Mouse (Mus musculus): ENCODE data around the gene Srp68. TPM values are rescaled to one million over a fixed set of nuclear protein-coding genes. Genes with fewer than 3 reads are reported as not detected.
A peak's percentile ranks its signal among the peaks of the same experiment; 100 is the strongest.

Srp68 gene
- polyA plus RNA-seq, 1 experiment from 2014 or later, result 80.5 TPM

- Histone ChIP-seq H3K36me3 (replicated peaks; ENCODE audit: control insufficient read depth, insufficient read depth, low read depth, low read length) (no peaks in the 10 kb centered on the region), H3K4me2 (ENCODE audit: low read depth, low read length) (no peak overlapping the region), H3K4me3 (ENCODE audit: low read depth, low read length) (no peak overlapping the region), H3K4me1 (ENCODE audit: control insufficient read depth, insufficient read depth, low read length) (0 out of 2 replicates have a peak, but pooled peaks cover 2% of the 10 kb centered on the region), H3K27ac (replicated peaks; ENCODE audit: low read depth, low read length) (no peak overlapping the region), H3K27me3 (ENCODE audit: control insufficient read depth, insufficient read depth, low read length) (peaks cover 2% of the 10 kb centered on the region; the same call in 1 of the 2 replicates), H3K9ac (replicated peaks; ENCODE audit: low read length) (0 out of 2 replicates have a peak overlapping the region, but pooled peaks have one; percentile 9), H3K9me3 (replicated peaks; ENCODE audit: control insufficient read depth, low read length) (no peaks in the 10 kb centered on the region)
- WGBS, result 28% methylated on average over 17 of the region's 17 CpGs
- ATAC-seq (replicated peaks; ENCODE audit: insufficient number of reproducible peaks, low FRiP score, low TSS enrichment, low read depth) (no peak), DNase-seq (ENCODE audit: low spot score) (no peak)
Measured at GRCm38 (mm10) chr11:116232427-116232826, 41.6 kb downstream of the Srp68 start.

GRCm38 (mm10) chr11:116228699-116229098 is 45.3 kb downstream of the Srp68 start:
- H3K27me3 ChIP-seq (ENCODE audit: control insufficient read depth, insufficient read depth, low read length), result peaks cover 6% of the 10 kb centered on the region; the same call in 1 of the 2 replicates

GRCm38 (mm10) chr11:116226414-116226813 is 47.6 kb downstream of the Srp68 start:
- no peak overlapping the region for H3K4me3 ChIP-seq (ENCODE audit: low read depth, low read length)
- no peak overlapping the region for H3K27ac ChIP-seq (replicated peaks; ENCODE audit: low read depth, low read length)
- WGBS, result 0% methylated on average over 2 of the region's 2 CpGs
- H3K4me2 ChIP-seq (ENCODE audit: low read depth, low read length), result no peak overlapping the region
- DNase-seq (ENCODE audit: low spot score) (peak; percentile 87), ATAC-seq (replicated peaks; ENCODE audit: insufficient number of reproducible peaks, low FRiP score, low TSS enrichment, low read depth) (no peak)
- H3K9me3 ChIP-seq (replicated peaks; ENCODE audit: control insufficient read depth, low read length), result no peaks in the 10 kb centered on the region
- H3K4me1 ChIP-seq (ENCODE audit: control insufficient read depth, insufficient read depth, low read length), result no peaks in the 10 kb centered on the region
- no peak overlapping the region for H3K9ac ChIP-seq (replicated peaks; ENCODE audit: low read length)
- no peaks in the 10 kb centered on the region for H3K36me3 ChIP-seq (replicated peaks; ENCODE audit: control insufficient read depth, insufficient read depth, low read depth, low read length)
- H3K27me3 ChIP-seq (ENCODE audit: control insufficient read depth, insufficient read depth, low read length), result peaks cover 24% of the 10 kb centered on the region

More at GRCm38 (mm10) chr11:116228699-116229098, 45.3 kb downstream of the Srp68 start:
- H3K9ac ChIP-seq (replicated peaks; ENCODE audit: low read length), result no peak overlapping the region
- H3K4me1 ChIP-seq (ENCODE audit: control insufficient read depth, insufficient read depth, low read length), result 0 out of 2 replicates have a peak, but pooled peaks cover 2% of the 10 kb centered on the region
- ATAC-seq (replicated peaks; ENCODE audit: insufficient number of reproducible peaks, low FRiP score, low TSS enrichment, low read depth) (no peak), DNase-seq (ENCODE audit: low spot score) (no peak)
- 63% methylated on average over 4 of the region's 4 CpGs for WGBS
- H3K36me3 ChIP-seq (replicated peaks; ENCODE audit: control insufficient read depth, insufficient read depth, low read depth, low read length), result no peaks in the 10 kb centered on the region
- no peaks in the 10 kb centered on the region for H3K9me3 ChIP-seq (replicated peaks; ENCODE audit: control insufficient read depth, low read length)
- H3K27ac ChIP-seq (replicated peaks; ENCODE audit: low read depth, low read length), result no peak overlapping the region
- no peak overlapping the region for H3K4me3 ChIP-seq (ENCODE audit: low read depth, low read length)
- no peak overlapping the region for H3K4me2 ChIP-seq (ENCODE audit: low read depth, low read length)

GRCm38 (mm10) chr11:116222740-116223059 is 51.3 kb downstream of the Srp68 start:
- Histone ChIP-seq H3K27ac (replicated peaks; ENCODE audit: low read depth, low read length) (no peak overlapping the region), H3K27me3 (ENCODE audit: control insufficient read depth, insufficient read depth, low read length) (peaks cover 29% of the 10 kb centered on the region), H3K4me1 (ENCODE audit: control insufficient read depth, insufficient read depth, low read length) (no peaks in the 10 kb centered on the region; the same call in 1 of the 2 replicates), H3K9me3 (replicated peaks; ENCODE audit: control insufficient read depth, low read length) (no peaks in the 10 kb centered on the region), H3K4me3 (ENCODE audit: low read depth, low read length) (peak overlapping the region; percentile 29), H3K9ac (replicated peaks; ENCODE audit: low read length) (peak overlapping the region; percentile 54), H3K4me2 (ENCODE audit: low read depth, low read length) (peak overlapping the region; percentile 67), H3K36me3 (replicated peaks; ENCODE audit: control insufficient read depth, insufficient read depth, low read depth, low read length) (no peaks in the 10 kb centered on the region)
- ATAC-seq (replicated peaks; ENCODE audit: insufficient number of reproducible peaks, low FRiP score, low TSS enrichment, low read depth), result no peak
- 17% methylated on average over 23 of the region's 23 CpGs for WGBS
- no peak for DNase-seq (ENCODE audit: low spot score)

GRCm38 (mm10) chr11:116221931-116222739 is 51.9 kb downstream of the Srp68 start:
- peak overlapping the region; percentile 54 for H3K9ac ChIP-seq (replicated peaks; ENCODE audit: low read length)
- DNase-seq (ENCODE audit: low spot score) (peak; percentile 56), ATAC-seq (replicated peaks; ENCODE audit: insufficient number of reproducible peaks, low FRiP score, low TSS enrichment, low read depth) (no peak)
- H3K9me3 ChIP-seq (replicated peaks; ENCODE audit: control insufficient read depth, low read length), result no peaks in the 10 kb centered on the region
- no peaks in the 10 kb centered on the region for H3K36me3 ChIP-seq (replicated peaks; ENCODE audit: control insufficient read depth, insufficient read depth, low read depth, low read length)
- 11% methylated on average over 53 of the region's 53 CpGs for WGBS
- H3K27ac ChIP-seq (replicated peaks; ENCODE audit: low read depth, low read length), result no peak overlapping the region
- no peaks in the 10 kb centered on the region; the same call in 1 of the 2 replicates for H3K4me1 ChIP-seq (ENCODE audit: control insufficient read depth, insufficient read depth, low read length)
- peak overlapping the region; percentile 67 for H3K4me2 ChIP-seq (ENCODE audit: low read depth, low read length)
- H3K4me3 ChIP-seq (ENCODE audit: low read depth, low read length), result peak overlapping the region; percentile 29
- peaks cover 29% of the 10 kb centered on the region for H3K27me3 ChIP-seq (ENCODE audit: control insufficient read depth, insufficient read depth, low read length)

- H3K9ac ChIP-seq (replicated peaks; ENCODE audit: low read length), result no peak overlapping the region
- no peak overlapping the region for H3K27ac ChIP-seq (replicated peaks; ENCODE audit: low read depth, low read length)
- no peaks in the 10 kb centered on the region; the same call in 1 of the 2 replicates for H3K4me1 ChIP-seq (ENCODE audit: control insufficient read depth, insufficient read depth, low read length)
- no peaks in the 10 kb centered on the region for H3K9me3 ChIP-seq (replicated peaks; ENCODE audit: control insufficient read depth, low read length)
- no peak overlapping the region for H3K4me3 ChIP-seq (ENCODE audit: low read depth, low read length)
- WGBS, result 16% methylated on average over 4 of the region's 4 CpGs
- ATAC-seq (replicated peaks; ENCODE audit: insufficient number of reproducible peaks, low FRiP score, low TSS enrichment, low read depth), result no peak
- H3K36me3 ChIP-seq (replicated peaks; ENCODE audit: control insufficient read depth, insufficient read depth, low read depth, low read length), result no peaks in the 10 kb centered on the region
- peak; percentile 78 for DNase-seq (ENCODE audit: low spot score)
- no peak overlapping the region for H3K4me2 ChIP-seq (ENCODE audit: low read depth, low read length)
- peaks cover 29% of the 10 kb centered on the region for H3K27me3 ChIP-seq (ENCODE audit: control insufficient read depth, insufficient read depth, low read length)
Measured at GRCm38 (mm10) chr11:116219885-116220284, 54.1 kb downstream of the Srp68 start.

- no peak overlapping the region for H3K4me3 ChIP-seq (ENCODE audit: low read depth, low read length)
- peaks cover 27% of the 10 kb centered on the region for H3K27me3 ChIP-seq (ENCODE audit: control insufficient read depth, insufficient read depth, low read length)
- DNase-seq (ENCODE audit: low spot score) (peak; percentile 25), ATAC-seq (replicated peaks; ENCODE audit: insufficient number of reproducible peaks, low FRiP score, low TSS enrichment, low read depth) (no peak)
- no peaks in the 10 kb centered on the region; the same call in 1 of the 2 replicates for H3K4me1 ChIP-seq (ENCODE audit: control insufficient read depth, insufficient read depth, low read length)
- H3K9me3 ChIP-seq (replicated peaks; ENCODE audit: control insufficient read depth, low read length), result no peaks in the 10 kb centered on the region
- 63% methylated on average over 7 of the region's 7 CpGs for WGBS
- H3K9ac ChIP-seq (replicated peaks; ENCODE audit: low read length), result peak overlapping the region; percentile 13; the same call in 1 of the 2 replicates
- H3K27ac ChIP-seq (replicated peaks; ENCODE audit: low read depth, low read length), result no peak overlapping the region
- H3K4me2 ChIP-seq (ENCODE audit: low read depth, low read length), result no peak overlapping the region
- H3K36me3 ChIP-seq (replicated peaks; ENCODE audit: control insufficient read depth, insufficient read depth, low read depth, low read length), result no peaks in the 10 kb centered on the region
Measured at GRCm38 (mm10) chr11:116218737-116219400, 55.1 kb downstream of the Srp68 start.

- Histone ChIP-seq H3K4me1 (ENCODE audit: control insufficient read depth, insufficient read depth, low read length) (no peaks in the 10 kb centered on the region; the same call in 1 of the 2 replicates), H3K9me3 (replicated peaks; ENCODE audit: control insufficient read depth, low read length) (no peaks in the 10 kb centered on the region), H3K4me3 (ENCODE audit: low read depth, low read length) (no peak overlapping the region), H3K9ac (replicated peaks; ENCODE audit: low read length) (no peak overlapping the region), H3K4me2 (ENCODE audit: low read depth, low read length) (no peak overlapping the region), H3K27me3 (ENCODE audit: control insufficient read depth, insufficient read depth, low read length) (peaks cover 21% of the 10 kb centered on the region), H3K36me3 (replicated peaks; ENCODE audit: control insufficient read depth, insufficient read depth, low read depth, low read length) (no peaks in the 10 kb centered on the region), H3K27ac (replicated peaks; ENCODE audit: low read depth, low read length) (no peak overlapping the region)
- DNase-seq (ENCODE audit: low spot score) (no peak), ATAC-seq (replicated peaks; ENCODE audit: insufficient number of reproducible peaks, low FRiP score, low TSS enrichment, low read depth) (no peak)
- 84% methylated on average over 2 of the region's 2 CpGs for WGBS
Measured at GRCm38 (mm10) chr11:116218263-116218662, 55.8 kb downstream of the Srp68 start.
